Mouse (Mus musculus) megakaryocyte, embryonic 14.5 days (primary cell): ENCODE measurements around the gene Socs1. TPM values are rescaled to one million over a fixed set of nuclear protein-coding genes. Genes with fewer than 3 reads are reported as not detected.

Source experiments
- H3K27me3 ChIP-seq: replicated peaks from 2 replicates; pipeline ENCODE3; 2012; ENCODE audit warnings: inconsistent platforms
- H3K36me3 ChIP-seq: replicated peaks from 2 replicates; pipeline ENCODE3; 2012; ENCODE audit warnings: low read length, inconsistent platforms, mixed read lengths
- H3K4me1 ChIP-seq: 2 replicates; pipeline ENCODE4 v1.6.1; 2012; ENCODE audit warnings: inconsistent platforms
- H3K4me3 ChIP-seq: replicated peaks from 2 replicates; pipeline ENCODE3; 2012; ENCODE audit warnings: moderate library complexity, mild to moderate bottlenecking, inconsistent platforms
- H3K9me3 ChIP-seq: 2 replicates; pipeline ENCODE4 v1.6.1; 2012; ENCODE audit warnings: inconsistent platforms
- FLI1 ChIP-seq: IDR thresholded peaks from 2 replicates; pipeline ENCODE4 v1.6.1; 2012; ENCODE audit warnings: low read length, inconsistent platforms, mixed read lengths
- GATA1 ChIP-seq: IDR thresholded peaks from 3 replicates; pipeline ENCODE4 v1.6.1; 2012; ENCODE audit warnings: mixed read lengths, low read length, inconsistent platforms, borderline replicate concordance
- polyA plus RNA-seq: library from polyadenylated mRNA; stranded (reverse); fragments of >175 nt; gene quantifications from 2 replicates; pipeline ENCODE4 v1.2.3, GENCODE M21; 2012; ENCODE audit warnings: low replicate concordance; ENCODE audit not compliant: insufficient read depth

Socs1 gene
- polyA plus RNA-seq, 1 experiment, result 13.2 TPM

DNA sequence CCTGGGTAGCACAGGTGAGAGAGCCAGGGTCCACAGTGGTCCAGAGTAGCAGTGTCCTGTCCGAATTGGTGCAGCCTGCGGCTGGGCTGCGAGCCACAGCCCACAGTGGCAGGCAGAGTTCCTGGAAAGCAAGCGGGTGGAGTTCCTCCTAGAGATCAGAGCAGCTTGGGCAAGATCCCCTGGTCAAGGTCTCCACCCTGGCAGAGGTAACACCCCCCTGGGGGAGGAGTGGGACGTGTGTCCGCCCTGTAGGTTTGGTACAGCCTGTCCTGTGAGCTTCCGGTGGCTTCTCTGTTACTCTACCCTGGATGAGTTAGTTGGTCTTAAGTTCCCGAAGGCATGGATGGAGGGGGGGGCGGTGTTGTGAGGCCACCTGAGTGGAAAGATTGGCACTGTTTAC is 16.5 kb downstream of the Socs1 start:
- TF ChIP-seq FLI1, result no peak
- TF ChIP-seq GATA1, result no peak
- Histone ChIP-seq H3K36me3 (no peaks in the 10 kb centered on the region), H3K9me3 (no peaks in the 10 kb centered on the region), H3K4me1 (peaks cover 90% of the 10 kb centered on the region), H3K4me3 (peak overlapping the region; percentile 75), H3K27me3 (no peaks in the 10 kb centered on the region)

- H3K4me1 ChIP-seq, result peaks cover 91% of the 10 kb centered on the region
- H3K27me3 ChIP-seq, result peaks cover under 1% of the 10 kb centered on the region
- no peaks in the 10 kb centered on the region for H3K9me3 ChIP-seq
- no peaks in the 10 kb centered on the region for H3K36me3 ChIP-seq
- H3K4me3 ChIP-seq, result no peak overlapping the region
- TF ChIP-seq GATA1, result no peak
- no peak for TF ChIP-seq FLI1
These were observed 18.2 kb downstream of the Socs1 start for GRCm38 (mm10) chr16:10767158-10767557.

GRCm38 (mm10) chr16:10764323-10764722 is 21.0 kb downstream of the Socs1 start:
- no peak overlapping the region for H3K4me3 ChIP-seq
- H3K4me1 ChIP-seq, result peaks cover 91% of the 10 kb centered on the region
- peaks cover 17% of the 10 kb centered on the region for H3K27me3 ChIP-seq
- TF ChIP-seq FLI1 (no peak), GATA1 (no peak)
- H3K36me3 ChIP-seq, result no peaks in the 10 kb centered on the region
- H3K9me3 ChIP-seq, result no peaks in the 10 kb centered on the region

- no peaks in the 10 kb centered on the region for H3K36me3 ChIP-seq
- peaks cover 17% of the 10 kb centered on the region for H3K27me3 ChIP-seq
- H3K9me3 ChIP-seq, result no peaks in the 10 kb centered on the region
- peaks cover 91% of the 10 kb centered on the region for H3K4me1 ChIP-seq
- H3K4me3 ChIP-seq, result no peak overlapping the region
- no peak for TF ChIP-seq FLI1
- no peak for TF ChIP-seq GATA1
These were observed 21.6 kb downstream of the Socs1 start for GRCm38 (mm10) chr16:10763540-10764264.

- H3K36me3 ChIP-seq, result no peaks in the 10 kb centered on the region
- no peak overlapping the region for H3K4me3 ChIP-seq
- H3K27me3 ChIP-seq, result peaks cover 17% of the 10 kb centered on the region
- no peak for TF ChIP-seq GATA1
- no peak for TF ChIP-seq FLI1
- H3K4me1 ChIP-seq, result peaks cover 93% of the 10 kb centered on the region
- H3K9me3 ChIP-seq, result no peaks in the 10 kb centered on the region
These were observed 22.7 kb downstream of the Socs1 start for GRCm38 (mm10) chr16:10762569-10763180.

- peaks cover 21% of the 10 kb centered on the region for H3K27me3 ChIP-seq
- no peaks in the 10 kb centered on the region for H3K36me3 ChIP-seq
- H3K4me3 ChIP-seq, result peak overlapping the region; percentile 50
- H3K9me3 ChIP-seq, result no peaks in the 10 kb centered on the region
- no peak for TF ChIP-seq GATA1
- peaks cover 96% of the 10 kb centered on the region for H3K4me1 ChIP-seq
These were observed 24.2 kb downstream of the Socs1 start for GRCm38 (mm10) chr16:10761182-10761581.

- H3K4me1 ChIP-seq, result peaks cover 93% of the 10 kb centered on the region
- H3K36me3 ChIP-seq, result no peaks in the 10 kb centered on the region
- H3K4me3 ChIP-seq, result no peak overlapping the region
- no peaks in the 10 kb centered on the region for H3K9me3 ChIP-seq
- TF ChIP-seq GATA1, result no peak
- TF ChIP-seq FLI1, result no peak
- H3K27me3 ChIP-seq, result peaks cover 40% of the 10 kb centered on the region
These were observed 29.2 kb downstream of the Socs1 start for GRCm38 (mm10) chr16:10756168-10756567.

DNA sequence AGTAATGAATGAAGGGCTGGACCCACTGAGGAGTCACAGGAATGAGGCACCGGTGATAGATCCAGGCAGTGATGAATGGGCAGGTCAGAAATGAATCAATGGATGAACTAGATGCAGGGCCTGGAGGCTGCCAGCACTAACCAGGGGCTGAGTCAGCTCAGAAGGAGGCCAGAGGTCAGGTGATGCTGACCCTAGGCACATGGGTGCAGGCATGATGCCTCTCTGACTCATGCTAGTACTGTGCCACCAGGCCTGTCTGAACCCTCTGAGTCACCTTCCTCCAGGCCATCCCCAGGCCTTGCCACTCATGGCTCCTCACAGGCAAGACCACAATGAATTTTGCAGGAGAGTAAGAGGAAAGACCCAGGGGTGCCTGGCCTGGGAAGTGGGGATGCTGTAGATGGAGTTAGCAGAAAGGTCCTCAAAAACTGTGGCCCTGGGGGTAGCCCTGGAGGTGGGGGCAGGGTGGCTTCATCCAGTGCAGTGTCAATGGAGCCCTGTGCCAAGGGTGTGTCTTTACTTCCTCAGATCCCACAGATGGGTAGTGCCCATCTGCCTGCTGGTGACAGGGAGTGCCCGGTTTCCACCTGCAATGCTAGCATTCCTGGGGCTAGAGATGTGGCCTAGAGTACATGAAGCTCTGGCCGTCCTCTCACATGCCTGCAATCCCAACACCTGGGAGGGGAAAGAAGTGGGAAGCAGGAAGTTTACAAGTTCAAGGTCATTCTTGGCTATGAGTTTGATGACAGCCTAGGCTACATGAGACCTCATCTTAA is 30.6 kb downstream of the Socs1 start:
- Histone ChIP-seq H3K9me3 (no peaks in the 10 kb centered on the region), H3K27me3 (peaks cover 42% of the 10 kb centered on the region), H3K4me3 (peak overlapping the region; percentile 59), H3K4me1 (peaks cover 93% of the 10 kb centered on the region), H3K36me3 (no peaks in the 10 kb centered on the region)
- TF ChIP-seq GATA1, result no peak
- no peak for TF ChIP-seq FLI1

- TF ChIP-seq FLI1, result no peak
- TF ChIP-seq GATA1, result no peak
- Histone ChIP-seq H3K36me3 (peaks cover 7% of the 10 kb centered on the region), H3K4me1 (peaks cover 75% of the 10 kb centered on the region)
These were observed 35.5 kb downstream of the Socs1 start for GRCm38 (mm10) chr16:10749824-10750223.

GRCm38 (mm10) chr16:10749226-10749625 is 36.1 kb downstream of the Socs1 start:
- no peak for TF ChIP-seq GATA1
- TF ChIP-seq FLI1, result no peak
- Histone ChIP-seq H3K9me3 (no peaks in the 10 kb centered on the region), H3K4me3 (no peak overlapping the region), H3K27me3 (peaks cover 40% of the 10 kb centered on the region), H3K36me3 (peaks cover 7% of the 10 kb centered on the region), H3K4me1 (peaks cover 75% of the 10 kb centered on the region)

More at GRCm38 (mm10) chr16:10749824-10750223, 35.5 kb downstream of the Socs1 start:
- no peak overlapping the region for H3K4me3 ChIP-seq
- no peaks in the 10 kb centered on the region for H3K9me3 ChIP-seq
- H3K27me3 ChIP-seq, result peaks cover 39% of the 10 kb centered on the region
